Mouse (Mus musculus) spleen, postnatal 36 days (tissue): ENCODE data around the gene Prickle3.
A peak's percentile ranks its signal among the peaks of the same experiment; 100 is the strongest.

Source experiments
- DNase-seq, 2 experiments: peaks; one replicate each; pipeline ENCODE4 v3.0.0; 2022; ENCODE audit warnings: low spot score in 2 of 2, mixed read lengths in 1 of 2

Gene Prickle3

DNA sequence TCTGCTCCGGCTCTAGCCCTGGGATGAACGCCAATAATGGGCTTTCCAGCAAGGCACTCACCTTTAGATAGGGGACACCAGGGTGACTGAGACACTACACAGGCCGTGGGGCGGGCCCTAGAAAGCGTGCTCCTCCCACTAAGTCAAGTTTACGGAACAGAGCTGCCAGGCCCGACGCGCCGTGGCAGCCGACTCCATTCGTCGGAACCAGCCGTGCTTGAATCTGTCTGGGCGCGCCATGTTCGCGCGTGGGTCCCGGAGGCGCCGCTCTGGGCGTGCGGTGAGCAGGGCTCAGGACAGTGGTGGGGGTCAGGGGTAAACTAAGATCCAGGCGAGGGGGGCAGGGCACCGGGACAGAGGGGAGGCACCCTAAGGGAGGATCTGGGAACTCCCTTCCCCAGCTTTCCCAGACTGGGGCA is at the start of gene Prickle3:
TSS of gene Prickle3 (plus strand) at position 40 of the 419 bp plus-strand sequence.
- peak; percentile 61 to 63 for DNase-seq

DNA sequence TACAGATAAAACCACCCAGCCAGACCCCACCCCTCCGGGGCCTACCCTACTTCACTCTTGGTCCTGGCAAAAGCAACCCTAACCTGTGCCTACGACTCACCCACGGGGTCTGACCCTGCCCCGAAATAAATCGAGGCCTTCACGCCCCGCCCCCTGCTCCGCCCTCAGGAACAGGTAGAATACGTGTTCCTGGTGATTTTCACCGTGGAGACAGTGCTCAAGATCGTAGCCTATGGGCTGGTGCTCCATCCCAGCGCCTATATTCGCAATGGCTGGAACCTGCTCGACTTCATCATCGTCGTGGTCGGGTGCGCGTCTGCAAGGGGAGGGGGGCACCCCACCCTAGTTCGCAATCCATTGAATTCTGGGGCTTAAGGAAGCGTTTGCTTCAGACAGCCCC is 47.0 kb upstream of the Prickle3 start:
- no peak for DNase-seq

DNA sequence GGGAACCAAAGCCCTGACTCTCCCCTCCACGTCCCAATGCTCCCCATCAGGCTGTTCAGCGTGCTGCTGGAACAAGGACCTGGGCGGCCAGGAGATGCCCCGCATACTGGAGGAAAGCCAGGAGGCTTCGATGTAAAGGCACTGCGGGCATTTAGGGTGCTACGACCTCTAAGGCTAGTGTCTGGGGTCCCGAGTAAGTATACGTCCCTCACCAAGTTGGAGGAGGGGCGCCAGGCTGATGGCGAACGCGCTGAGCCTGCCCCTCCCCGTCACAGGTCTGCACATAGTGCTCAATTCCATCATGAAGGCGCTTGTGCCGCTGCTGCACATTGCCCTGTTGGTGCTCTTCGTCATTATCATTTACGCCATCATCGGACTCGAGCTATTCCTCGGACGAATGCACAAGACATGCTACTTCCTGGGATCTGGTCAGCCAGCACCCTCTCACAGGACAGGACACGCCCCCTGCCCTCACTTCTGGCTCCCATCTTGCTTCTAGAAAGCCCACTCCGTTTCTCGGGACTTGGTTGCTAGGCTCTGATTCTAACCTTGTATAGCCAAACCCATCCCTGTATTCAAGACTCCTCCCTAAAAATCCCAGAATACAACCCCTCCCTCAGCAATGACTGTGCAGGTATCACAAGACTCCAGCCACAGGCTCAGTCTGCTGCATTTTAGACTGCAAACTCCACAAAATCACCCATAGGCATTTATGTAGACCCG is 46.4 kb upstream of the Prickle3 start:
- DNase-seq = no peak

- DNase-seq = no peak
These were observed 39.0 kb upstream of the Prickle3 start for GRCm38 (mm10) chrX:7617889-7618551.

GRCm38 (mm10) chrX:7632560-7632959 is 24.5 kb upstream of the Prickle3 start:
- DNase-seq = no peak

DNA sequence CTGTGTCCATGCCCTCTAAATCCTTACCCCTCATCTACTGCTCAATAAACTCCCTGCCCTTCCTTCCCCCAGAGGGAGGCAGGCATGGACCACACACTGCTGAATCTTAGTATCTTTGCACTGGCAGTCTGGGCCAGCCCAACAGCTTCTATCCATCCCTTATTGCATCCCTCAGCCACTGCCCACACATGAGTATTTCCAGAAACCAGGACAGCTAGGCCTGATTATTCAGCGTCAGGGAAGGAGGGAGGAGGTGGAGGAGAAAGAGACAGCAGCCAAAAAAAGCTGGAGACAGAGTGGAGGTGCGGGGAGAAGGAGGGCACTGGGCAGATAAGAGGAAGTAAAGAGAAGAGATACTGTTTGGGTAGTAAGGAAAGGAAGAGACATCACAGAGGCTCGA is 22.0 kb upstream of the Prickle3 start:
- DNase-seq = no peak

DNA sequence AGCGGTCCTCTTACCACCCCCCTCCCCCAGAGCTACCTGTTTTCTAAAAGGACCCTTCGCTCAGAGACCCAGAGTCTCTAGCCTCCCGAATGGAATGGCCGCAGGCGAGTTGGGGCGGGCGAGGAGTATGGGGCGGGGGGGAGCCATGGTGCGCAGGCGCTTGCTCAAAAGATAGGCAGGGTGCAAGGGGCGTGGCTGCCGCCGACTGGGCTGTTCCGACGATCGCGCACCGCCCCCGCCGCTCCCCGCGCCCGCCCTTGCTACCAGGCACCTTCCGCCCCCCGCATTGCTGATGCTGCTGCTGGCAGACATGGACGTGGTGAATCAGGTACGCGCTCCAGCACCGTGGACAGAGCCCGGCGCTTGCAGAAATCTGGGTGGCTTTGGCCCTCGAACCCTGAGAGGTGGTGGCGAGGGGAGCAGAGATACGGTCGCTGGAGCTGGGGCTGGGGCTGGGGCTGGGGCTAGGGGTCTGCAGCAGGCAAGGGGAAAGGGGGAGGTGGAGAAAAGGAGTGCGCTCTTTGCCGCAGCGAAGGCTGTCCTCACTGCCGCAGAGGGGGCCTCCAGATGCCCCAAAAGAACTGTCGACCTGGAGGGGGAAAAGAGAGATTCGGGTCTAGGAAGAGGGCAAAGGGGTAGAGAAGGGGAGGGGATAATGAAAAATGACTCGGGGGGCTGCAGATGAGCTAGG is 18.5 kb upstream of the Prickle3 start, which contains the start of gene Syp:
TSS of gene Syp (plus strand) at position 71 of the 691 bp plus-strand sequence.
- peak; percentile 74 to 77 for DNase-seq

DNA sequence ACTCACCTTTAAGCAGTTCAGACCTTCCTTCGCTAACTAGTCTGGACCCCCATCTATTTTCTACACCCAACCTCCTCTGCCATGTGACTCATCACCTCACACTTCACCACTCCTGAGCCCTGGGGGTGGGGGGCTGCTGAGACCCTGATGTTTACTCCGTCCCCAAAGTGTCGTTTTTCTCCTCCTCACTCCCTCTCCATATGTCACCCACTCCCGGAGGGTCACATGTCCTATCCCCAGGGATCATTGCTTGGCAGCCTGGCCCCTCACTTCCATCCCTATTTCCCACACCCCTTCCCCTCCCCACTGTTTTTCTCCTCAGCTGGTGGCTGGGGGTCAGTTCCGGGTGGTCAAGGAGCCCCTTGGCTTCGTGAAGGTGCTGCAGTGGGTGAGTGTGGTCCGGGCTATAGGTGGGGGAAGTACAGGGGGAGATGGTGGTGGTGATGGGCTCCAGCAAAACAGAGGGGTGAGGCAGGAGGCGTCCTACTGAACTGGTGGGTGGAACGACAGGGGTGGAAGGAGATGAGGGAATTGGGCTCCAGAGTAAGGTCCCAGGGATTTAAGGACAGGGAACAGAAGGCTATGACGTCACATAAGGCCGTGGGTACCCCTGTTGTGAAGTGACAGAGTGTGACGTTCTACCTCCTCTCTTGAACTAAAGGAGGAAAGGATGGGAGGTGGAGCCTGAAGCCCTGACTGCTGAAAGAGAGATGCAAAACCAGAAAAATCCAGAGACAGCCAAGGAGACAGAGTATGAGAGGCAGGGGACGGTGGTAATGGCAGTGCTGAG is 17.3 kb upstream of the Prickle3 start:
- DNase-seq = no peak

DNA sequence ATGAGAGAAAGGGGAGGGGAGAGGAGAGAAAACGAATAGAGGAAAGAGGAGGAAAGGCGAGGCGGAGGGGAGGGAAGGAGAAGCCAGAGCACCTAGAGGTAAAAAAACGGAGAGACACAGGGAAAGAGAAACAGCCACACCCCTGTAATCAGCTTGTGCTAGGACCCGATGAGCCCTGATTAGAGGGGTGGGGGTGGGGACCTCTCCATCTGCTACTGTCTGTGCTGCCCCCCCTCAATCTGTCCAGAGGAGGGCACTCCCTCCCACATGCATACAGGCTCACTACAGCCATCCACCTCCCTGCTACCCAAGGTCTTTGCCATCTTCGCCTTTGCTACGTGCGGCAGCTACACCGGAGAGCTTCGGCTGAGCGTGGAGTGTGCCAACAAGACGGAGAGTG is 16.3 kb upstream of the Prickle3 start:
- DNase-seq = no peak

- peak; percentile 72 to 80 for DNase-seq
These were observed 11.7 kb upstream of the Prickle3 start for GRCm38 (mm10) chrX:7645349-7645748.

DNA sequence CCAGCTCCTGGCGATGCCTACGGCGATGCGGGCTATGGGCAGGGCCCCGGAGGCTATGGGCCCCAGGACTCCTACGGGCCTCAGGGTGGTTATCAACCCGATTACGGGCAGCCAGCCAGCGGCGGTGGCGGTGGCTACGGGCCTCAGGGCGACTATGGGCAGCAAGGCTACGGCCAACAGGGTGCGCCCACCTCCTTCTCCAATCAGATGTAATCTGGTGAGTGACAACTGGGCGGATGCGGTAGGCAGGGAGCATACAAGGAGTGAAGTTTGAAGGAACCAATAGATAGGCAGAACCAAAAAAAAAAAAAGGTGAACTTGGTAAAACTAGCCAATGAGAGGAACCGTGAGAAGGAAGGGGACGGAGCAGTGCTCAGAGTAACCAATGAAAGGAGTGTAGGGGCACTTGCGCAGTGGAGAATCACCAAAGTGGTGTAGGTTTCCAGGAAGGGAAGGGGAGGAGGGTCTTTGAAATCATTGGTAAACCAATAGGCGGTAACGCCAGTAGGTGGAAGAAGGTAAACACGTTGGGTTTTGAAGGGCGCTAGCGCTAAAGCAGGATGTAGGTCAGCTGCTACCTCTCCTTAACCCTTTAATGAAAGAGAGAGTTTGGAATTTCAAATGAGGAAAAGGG is 8.3 kb upstream of the Prickle3 start:
- DNase-seq = peak; percentile 85 to 91

- no peak for DNase-seq
These were observed 1.1 kb downstream of the Prickle3 start for GRCm38 (mm10) chrX:7658031-7658784.

- DNase-seq = no peak
These were observed 1.9 kb downstream of the Prickle3 start for GRCm38 (mm10) chrX:7658785-7659589.

DNA sequence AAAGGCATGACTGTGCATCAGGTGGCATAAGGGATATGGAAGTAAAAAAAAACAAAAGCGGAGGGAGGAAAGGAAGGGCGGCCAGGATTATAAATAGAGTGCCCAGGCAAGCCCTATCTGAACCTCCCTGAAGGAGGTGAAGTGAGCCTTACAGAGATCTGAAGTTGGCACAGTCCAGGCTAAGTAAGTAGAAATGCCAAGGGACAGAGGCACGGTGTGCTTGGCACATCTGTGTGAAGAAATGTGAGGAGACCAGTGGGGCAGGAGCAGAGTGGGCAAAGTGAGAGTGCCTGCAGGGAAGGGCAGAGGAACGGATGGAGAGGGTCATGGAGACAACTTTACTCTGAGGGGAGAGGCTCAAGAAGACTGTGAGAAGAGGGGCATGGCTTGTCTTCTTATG is 4.0 kb downstream of the Prickle3 start:
- no peak for DNase-seq

GRCm38 (mm10) chrX:7662936-7663335 is 5.9 kb downstream of the Prickle3 start:
- DNase-seq = no peak

DNA sequence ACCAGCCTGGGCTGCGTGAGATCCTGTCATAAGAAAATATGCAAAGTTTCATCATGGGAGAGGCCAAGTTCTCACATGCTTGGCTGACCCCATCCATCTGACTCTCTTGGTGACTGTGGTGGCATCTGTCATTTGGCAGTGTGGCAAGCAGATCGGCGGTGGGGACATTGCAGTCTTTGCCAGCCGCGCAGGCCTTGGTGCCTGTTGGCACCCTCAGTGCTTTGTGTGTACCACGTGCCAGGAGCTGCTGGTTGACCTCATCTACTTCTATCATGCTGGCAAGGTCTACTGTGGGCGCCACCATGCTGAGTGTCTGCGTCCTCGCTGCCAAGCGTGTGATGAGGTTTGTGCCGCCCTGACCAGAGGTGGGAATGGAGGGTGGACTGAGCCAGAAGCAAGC is 7.7 kb downstream of the Prickle3 start:
- DNase-seq = no peak

GRCm38 (mm10) chrX:7665739-7666502 is 8.9 kb downstream of the Prickle3 start:
- no peak for DNase-seq

GRCm38 (mm10) chrX:7670390-7670881 is 13.4 kb downstream of the Prickle3 start:
- peak; percentile 61 to 63 for DNase-seq
